Mouse (Mus musculus) ovary, postnatal 36 days (tissue): ENCODE measurements at regions not wholly inside any gene's neighbourhood (a gene's known extent, or its start where the extent isn't known, plus 50 kb on each side); places are given as distances from the start of the nearest gene placed in this dataset.
"Not testable (repeated sequence)": the region's sequence is repeated elsewhere in the genome, so short reads cannot be mapped to it uniquely, and the experiment has no call there.

ENCODE experiments used
- DNase-seq: peaks from one replicate; pipeline ENCODE4 v3.0.0; 2022; ENCODE audit warnings: low spot score, mixed read lengths

DNA sequence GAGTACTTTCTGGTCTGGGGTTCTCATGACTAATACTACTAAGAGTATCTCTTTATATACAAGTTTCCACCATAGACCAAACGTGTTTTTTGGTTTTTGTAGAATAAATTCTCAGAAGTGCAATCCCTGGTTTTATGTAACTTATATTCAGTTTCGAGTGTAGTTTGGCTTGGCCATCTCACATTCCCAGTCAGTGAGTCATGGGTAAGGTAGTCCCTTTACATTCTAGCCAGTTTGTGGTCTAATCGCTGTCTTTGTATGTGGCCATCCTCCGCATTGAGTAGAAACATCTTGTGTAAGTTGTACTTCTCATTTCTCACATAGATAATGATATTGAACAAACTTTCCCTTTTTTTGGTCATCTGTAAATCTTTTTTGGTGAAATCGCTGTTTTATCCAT lies 88.3 kb downstream of the Anxa5 start:
- no peak for DNase-seq

- DNase-seq = no peak
These were observed 92.2 kb downstream of the Anxa5 start for GRCm38 (mm10) chr3:36383438-36383945.

DNA sequence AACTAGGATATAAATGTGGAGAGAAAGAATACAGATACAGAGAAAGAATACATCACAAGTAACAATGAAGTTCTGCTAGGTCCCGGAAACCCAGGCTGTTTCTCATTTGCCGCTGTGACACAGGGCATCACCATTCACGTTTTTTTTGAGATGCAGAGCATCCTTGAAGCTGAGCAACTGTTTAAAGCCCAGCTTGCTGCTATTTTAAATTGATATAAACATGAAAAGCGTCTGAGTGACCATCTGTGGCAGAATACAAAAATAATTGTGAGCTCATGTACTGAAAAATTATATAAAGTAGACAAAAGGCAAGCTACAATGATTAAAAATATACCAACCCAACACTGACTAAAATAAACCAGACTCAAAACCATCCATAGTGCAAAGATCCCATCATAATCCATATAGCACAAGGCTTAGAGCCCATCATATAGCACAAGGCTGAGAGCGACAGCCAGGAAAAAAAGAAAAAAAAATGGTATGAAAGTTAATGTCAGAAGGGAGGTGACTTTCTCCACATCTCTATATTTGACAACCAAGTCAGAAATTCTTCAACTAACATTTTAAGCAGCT lies 94.0 kb downstream of the Anxa5 start:
- DNase-seq = no peak

GRCm38 (mm10) chr3:36375722-36376121 lies 100.0 kb downstream of the Anxa5 start:
- no peak for DNase-seq

- no peak for DNase-seq
These were observed 100.8 kb downstream of the Anxa5 start for GRCm38 (mm10) chr3:36374939-36375338.

DNA sequence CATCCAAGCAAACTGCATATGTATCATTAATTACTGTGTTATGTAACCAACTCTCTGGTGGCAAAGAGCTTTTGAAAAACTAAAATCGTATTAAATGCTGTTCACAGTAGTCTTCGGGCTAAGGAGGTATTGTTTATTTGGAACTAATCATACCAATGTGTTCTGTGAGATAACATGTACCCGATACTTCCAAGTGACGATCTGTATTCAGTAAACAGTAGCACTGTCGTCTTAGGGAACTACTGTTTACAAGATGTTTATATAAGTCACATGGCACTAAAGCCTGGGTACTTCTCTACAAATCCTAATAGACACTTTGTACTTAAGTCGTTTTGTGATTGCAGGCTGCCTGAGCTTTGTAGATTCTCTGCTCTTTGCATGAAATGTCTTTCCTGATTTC lies 114.8 kb downstream of the Anxa5 start:
- no peak for DNase-seq

GRCm38 (mm10) chr3:36354201-36354600 lies 121.5 kb downstream of the Anxa5 start:
- not testable (repeated sequence) for DNase-seq

DNA sequence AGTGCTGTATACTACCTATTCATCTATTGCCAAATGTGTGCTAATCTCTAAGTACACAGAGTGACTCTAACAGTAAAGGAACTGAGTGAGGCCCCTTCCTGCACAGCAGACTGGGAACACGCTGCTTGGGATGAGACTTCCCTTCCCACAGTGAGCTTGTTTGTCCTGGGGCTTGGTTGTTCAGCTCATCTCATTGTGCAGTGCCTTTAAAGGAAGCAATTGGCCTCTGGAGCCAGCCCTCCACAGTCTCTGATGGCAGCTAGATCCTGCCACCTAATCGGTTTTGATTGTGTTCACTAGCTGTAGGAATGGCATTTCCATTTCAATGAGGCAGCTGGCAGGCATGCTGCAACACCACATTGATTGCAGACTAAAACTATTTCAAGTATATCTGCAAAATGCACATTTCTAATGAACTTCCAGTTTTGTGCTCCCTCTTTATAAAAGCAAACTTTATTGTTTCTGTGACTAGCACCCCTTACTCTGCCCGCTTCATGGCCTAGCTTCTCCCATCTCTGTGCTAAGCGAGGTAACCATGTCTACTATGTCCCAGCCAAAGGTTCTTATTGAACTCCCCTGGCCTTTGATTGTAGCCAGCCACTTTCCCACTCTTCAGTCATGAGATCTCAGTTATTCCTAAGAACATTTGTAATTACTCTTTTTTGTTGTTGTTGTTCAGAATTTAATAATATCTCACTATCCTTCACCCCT lies 123.5 kb downstream of the Anxa5 start:
- no peak for DNase-seq

DNA sequence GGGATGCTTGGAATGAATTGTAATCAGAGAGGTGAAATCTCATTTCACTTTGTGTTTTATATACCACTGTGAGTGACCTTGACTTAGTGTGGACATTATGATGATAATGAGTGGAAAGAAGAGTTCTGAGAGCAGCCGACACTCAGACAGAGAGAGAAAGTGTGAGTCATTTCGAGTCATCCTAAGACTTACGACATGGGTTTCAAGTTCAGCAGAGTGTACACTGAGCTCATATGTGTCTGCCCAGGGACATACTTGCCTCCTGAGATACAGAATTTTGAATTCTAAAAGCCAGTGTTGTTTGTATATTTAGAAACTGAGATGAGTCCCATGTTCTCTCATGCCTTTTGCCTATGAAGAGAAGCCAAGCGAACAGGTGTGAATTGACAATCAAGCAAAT lies 126.6 kb downstream of the Anxa5 start:
- DNase-seq = no peak

GRCm38 (mm10) chr3:36340889-36341533 lies 118.9 kb upstream of the Qrfpr start:
- peak; percentile 4 for DNase-seq

- DNase-seq = no peak
These were observed 117.5 kb upstream of the Qrfpr start for GRCm38 (mm10) chr3:36339656-36340055.

DNA sequence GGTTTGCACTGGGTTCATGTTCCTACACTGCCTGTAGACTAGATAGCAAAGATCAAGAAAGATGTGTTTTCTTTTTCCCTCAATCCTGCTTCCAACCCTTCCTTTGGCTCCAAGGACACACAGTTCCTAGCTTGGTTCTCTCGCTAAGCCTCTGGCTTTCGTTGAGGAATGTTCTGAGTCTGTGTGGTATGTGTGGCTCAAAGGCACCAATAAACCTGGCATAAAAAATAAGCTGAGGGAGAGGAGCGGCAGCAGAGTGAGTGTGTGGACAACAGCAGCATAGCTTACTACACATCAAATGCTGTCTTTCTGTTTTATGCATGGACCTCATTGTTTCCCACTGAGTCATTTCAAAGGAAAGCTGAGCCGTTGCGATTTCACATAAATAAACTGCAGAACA lies 112.2 kb upstream of the Qrfpr start:
- DNase-seq = no peak

DNA sequence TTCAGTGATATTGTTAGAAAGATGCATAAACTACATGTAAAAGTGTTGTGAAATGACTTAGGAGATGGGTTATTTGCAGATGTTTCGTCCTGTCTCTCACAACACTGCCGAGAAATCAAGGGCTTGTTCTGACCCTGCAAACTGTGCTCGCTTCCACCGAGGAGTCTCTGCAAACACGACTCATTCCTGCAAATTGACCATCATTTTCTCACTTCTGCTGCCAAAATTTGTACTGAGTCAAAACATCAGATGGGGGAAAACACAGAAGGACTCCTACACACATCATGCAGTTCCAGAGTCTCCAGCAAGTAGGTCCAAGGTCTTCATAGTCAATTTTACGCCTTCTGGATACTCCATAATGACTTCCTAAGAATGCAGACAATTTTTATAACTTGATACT lies 109.9 kb upstream of the Qrfpr start:
- DNase-seq = no peak

DNA sequence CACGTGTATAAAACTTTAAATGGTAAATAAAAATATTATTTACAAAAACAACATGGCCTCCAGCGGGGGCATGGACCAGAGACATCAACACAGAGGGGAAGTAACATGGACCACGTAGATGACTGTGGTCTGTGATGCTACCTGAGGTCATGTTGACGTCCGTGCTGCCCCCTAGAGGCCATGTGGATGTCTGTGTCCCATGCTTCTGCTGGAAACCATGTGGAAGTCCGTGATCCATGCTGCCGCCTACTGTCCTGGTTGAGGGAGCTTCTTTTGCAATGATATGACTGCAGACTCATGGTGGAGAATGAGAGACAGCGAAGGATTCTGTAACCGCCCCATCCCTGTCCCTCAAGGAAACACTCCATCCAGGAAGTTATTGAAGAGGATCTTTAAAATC lies 108.5 kb upstream of the Qrfpr start:
- DNase-seq = peak; percentile 32

GRCm38 (mm10) chr3:36329631-36330030 lies 107.5 kb upstream of the Qrfpr start:
- DNase-seq = no peak

GRCm38 (mm10) chr3:36328927-36329326 lies 106.8 kb upstream of the Qrfpr start:
- DNase-seq = no peak

GRCm38 (mm10) chr3:36318635-36319034 lies 96.5 kb upstream of the Qrfpr start:
- no peak for DNase-seq

- no peak for DNase-seq
These were observed 89.2 kb upstream of the Qrfpr start for GRCm38 (mm10) chr3:36311337-36311736.

DNA sequence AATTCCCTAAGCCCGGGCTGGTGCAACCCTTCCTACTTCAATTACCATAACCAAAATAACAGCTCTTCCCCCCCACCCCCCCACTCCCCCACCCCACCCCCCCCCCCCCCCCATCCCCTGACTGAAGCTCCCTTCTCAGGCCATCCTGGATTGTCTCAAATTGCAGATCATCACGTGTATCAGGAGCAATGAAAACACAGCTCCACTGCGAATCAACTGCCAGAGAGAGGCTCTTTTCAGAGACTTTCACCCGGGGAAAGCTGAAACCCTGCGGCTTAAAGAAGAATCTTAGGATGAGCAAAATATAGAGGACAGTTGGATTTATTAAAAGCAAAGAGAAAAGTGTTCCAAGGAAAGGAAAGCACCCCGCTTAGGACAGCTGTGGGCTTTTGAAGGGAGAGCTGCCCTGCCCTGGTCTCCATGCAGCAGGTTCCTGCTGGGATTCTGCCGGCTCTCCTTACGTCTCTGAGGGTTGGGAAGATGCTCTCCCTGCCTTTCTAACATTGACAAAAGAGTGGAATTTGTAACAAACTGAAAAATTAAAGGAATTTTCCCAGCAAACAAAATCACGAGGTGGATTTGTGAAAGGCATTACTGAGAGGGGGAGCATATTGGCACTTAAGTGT lies 88.6 kb upstream of the Qrfpr start:
- DNase-seq = no peak

DNA sequence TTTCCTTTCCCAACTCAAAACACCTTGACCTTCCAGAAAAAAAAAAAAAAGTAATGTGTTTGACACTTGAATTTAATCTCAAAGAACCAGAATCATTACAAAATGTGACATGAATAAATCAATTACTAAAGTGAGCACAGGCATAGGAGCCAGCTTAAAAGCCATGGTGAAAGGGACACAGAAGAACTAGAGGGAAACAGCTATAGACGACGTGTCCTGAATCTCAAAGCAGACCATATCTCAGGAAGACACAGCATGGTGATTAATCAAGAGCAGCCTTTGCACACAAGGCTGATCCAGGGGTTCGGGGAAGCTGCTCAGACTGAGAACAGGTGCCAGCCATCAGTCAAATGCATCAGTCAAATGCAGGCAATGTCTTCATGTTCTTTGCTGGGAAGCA lies 74.7 kb upstream of the Qrfpr start:
- DNase-seq = no peak

- no peak for DNase-seq
These were observed 69.9 kb upstream of the Qrfpr start for GRCm38 (mm10) chr3:36291971-36292370.

DNA sequence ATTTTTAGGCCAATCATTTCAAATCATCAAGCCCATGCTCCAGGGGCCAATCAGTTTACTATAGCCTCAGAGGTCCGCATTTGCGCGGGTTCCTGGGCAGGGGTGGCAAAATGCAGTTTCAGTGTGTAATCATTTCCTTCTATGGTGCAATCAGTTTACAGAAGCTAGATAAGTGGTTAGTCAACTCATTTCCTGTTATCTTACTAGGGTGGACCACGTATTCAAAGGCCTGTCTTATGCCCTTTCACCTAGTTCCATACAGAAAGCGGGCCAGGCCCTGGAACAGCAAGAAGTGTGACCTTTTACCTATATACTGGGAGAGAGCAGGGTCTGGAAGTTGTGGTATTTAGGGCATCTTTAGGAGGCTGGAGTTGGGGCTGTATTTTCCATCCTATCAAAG lies 62.0 kb upstream of the Qrfpr start:
- DNase-seq = no peak

- no peak for DNase-seq
These were observed 53.4 kb upstream of the Qrfpr start for GRCm38 (mm10) chr3:36275502-36275901.
